Comparison of ENCODE assay signal across 8 mouse cellular contexts in the genomic region with DNA sequence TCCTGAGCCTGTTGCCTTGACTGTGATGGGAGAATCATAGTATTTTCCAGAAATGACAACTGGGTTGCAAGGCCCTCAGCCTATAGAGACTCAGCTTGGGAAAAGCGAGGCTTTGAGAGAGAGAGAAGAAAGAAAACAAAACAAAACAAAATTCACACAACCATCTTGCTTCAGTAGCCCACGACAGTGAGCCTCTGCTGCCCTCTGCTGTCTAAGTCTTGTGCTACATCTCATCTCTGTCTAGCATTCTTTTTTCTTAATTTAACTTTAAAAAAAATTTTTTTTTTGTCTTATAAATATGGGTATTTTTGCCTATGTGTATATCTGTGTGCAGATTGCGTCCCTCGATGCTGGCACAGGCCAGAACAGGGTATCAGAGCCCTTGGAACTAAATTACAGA.
DNase-seq lines count a peak whose midpoint lies in the region; ATAC-seq lines count a peak whose summit lies in the region.

No protein-coding gene starts in this region.

- DNase-seq in adrenal gland, adult 18-20 months (ENCODE audit: low spot score in 2 of 2), result peak; percentile 47 to 50
- DNase-seq in adrenal gland, postnatal 4 days (ENCODE audit: low spot score in 2 of 2), result no peak
- DNase-seq in left cerebral cortex, postnatal 4 days, result peak; percentile 51
- DNase-seq in left cerebral cortex, adult 9 months (ENCODE audit: low spot score in 2 of 2), result no peak
- DNase-seq in adrenal gland, postnatal 36 days, result peak; percentile 40 to 64
- DNase-seq in forebrain, embryonic 14.5 days (ENCODE audit: low spot score), result peak; percentile 80
- peak; percentile 62 for DNase-seq in lung, postnatal 10 days
- peak; percentile 60 for DNase-seq in thymus, postnatal 0 days (ENCODE audit: low spot score)

- peak overlapping the region; percentile 30; the same call in 1 of the 2 replicates for H3K9ac ChIP-seq in forebrain, embryonic 14.5 days (ENCODE audit: low read length)

- intact Hi-C loops in left cerebral cortex, postnatal 4 days (cut with DNase I), result loop anchor here (5.0 to 10.0 kb wide), 2 partner anchors 171 to 294 kb away; no protein-coding TSS in a partner anchor

- no peaks in the 10 kb centered on the region for H3K4me1 ChIP-seq in forebrain, embryonic 14.5 days (ENCODE audit: control insufficient read depth, insufficient read depth, low read length)

- H3K27ac ChIP-seq in forebrain, embryonic 14.5 days (ENCODE audit: low read depth, low read length), result no peak overlapping the region

- H3K4me2 ChIP-seq in forebrain, embryonic 14.5 days (ENCODE audit: low read length), result no peak overlapping the region

- no peaks in the 10 kb centered on the region for H3K9me3 ChIP-seq in forebrain, embryonic 14.5 days (replicated peaks; ENCODE audit: control insufficient read depth, low read length)

- ATAC-seq in forebrain, embryonic 14.5 days, result peak; percentile 29; the same call in 1 of the 2 replicates

- 39% methylated on average over 4 of the region's 4 CpGs for WGBS in forebrain, embryonic 14.5 days

- no peaks in the 10 kb centered on the region for H3K27me3 ChIP-seq in forebrain, embryonic 14.5 days (replicated peaks; ENCODE audit: control insufficient read depth, insufficient read depth, low read length)

- H3K36me3 ChIP-seq in forebrain, embryonic 14.5 days (ENCODE audit: control insufficient read depth, insufficient read depth, low read length), result no peaks in the 10 kb centered on the region

- no peak overlapping the region for H3K4me3 ChIP-seq in forebrain, embryonic 14.5 days (ENCODE audit: low read depth, low read length)

Comparison
In these comparisons a context has a peak if more than half of its experiments do, and no peak if none do; other contexts are left out.
1. DNase-seq: peak in adrenal gland, adult 18-20 months (2 of 2), left cerebral cortex, postnatal 4 days (single experiment), adrenal gland, postnatal 36 days (2 of 2), forebrain, embryonic 14.5 days (single experiment), lung, postnatal 10 days (single experiment) and thymus, postnatal 0 days (single experiment); none in adrenal gland, postnatal 4 days (0 of 2) and left cerebral cortex, adult 9 months (0 of 2).